Mouse (Mus musculus) limb, embryonic 14.5 days (tissue): Measurements from ENCODE around the gene Gm48552. TPM values are rescaled to one million over a fixed set of nuclear protein-coding genes. Genes with fewer than 3 reads are reported as not detected.

ENCODE experiments used
- ATAC-seq: fragments of 200-750 bp; cut with Nextera tagmentation; 2 replicates; pipeline ENCODE4 v1.8.0; 2017; ENCODE audit warnings: low read depth, moderate number of reproducible peaks, moderate TSS enrichment; ENCODE audit not compliant: low FRiP score
- DNase-seq: peaks from one replicate; pipeline ENCODE4 v3.0.0-alpha.2; 2015; ENCODE audit warnings: low spot score
- H3K27ac ChIP-seq: fragments of 300-500 bp; sonication (generic); replicated peaks from 2 replicates; pipeline ENCODE4 v1.5.1; 2014; ENCODE audit warnings: low read depth, mild to moderate bottlenecking, low read length, moderate library complexity, mixed read lengths
- H3K27me3 ChIP-seq: fragments of 300-500 bp; sonication (generic); 2 replicates; pipeline ENCODE4 v1.6.1; 2014; ENCODE audit warnings: low read length, mixed read lengths; ENCODE audit not compliant: control insufficient read depth, insufficient read depth
- H3K36me3 ChIP-seq: fragments of 300-500 bp; sonication (generic); 2 replicates; pipeline ENCODE4 v1.6.1; 2014; ENCODE audit warnings: mild to moderate bottlenecking, low read length, moderate library complexity, mixed read lengths; ENCODE audit not compliant: control insufficient read depth, insufficient read depth
- H3K4me1 ChIP-seq: fragments of 300-500 bp; sonication (generic); 2 replicates; pipeline ENCODE4 v1.6.1; 2014; ENCODE audit warnings: antibody characterized with exemption, low read length, mixed read lengths; ENCODE audit not compliant: control insufficient read depth, insufficient read depth
- H3K4me2 ChIP-seq: fragments of 300-500 bp; sonication (generic); replicated peaks from 2 replicates; pipeline ENCODE4 v1.6.1; 2014; ENCODE audit warnings: low read depth, mild to moderate bottlenecking, low read length, moderate library complexity; ENCODE audit not compliant: severe bottlenecking
- H3K4me3 ChIP-seq: fragments of 300-500 bp; sonication (generic); replicated peaks from 2 replicates; pipeline ENCODE4 v1.5.1; 2014; ENCODE audit warnings: low read length
- H3K9ac ChIP-seq: fragments of 300-500 bp; sonication (generic); 2 replicates; pipeline ENCODE4 v1.6.1; 2014; ENCODE audit warnings: mild to moderate bottlenecking, low read depth, low read length, moderate library complexity; ENCODE audit not compliant: severe bottlenecking
- H3K9me3 ChIP-seq: fragments of 300-500 bp; sonication (generic); 2 replicates; pipeline ENCODE4 v1.6.1; 2016; ENCODE audit warnings: low read length; ENCODE audit not compliant: control insufficient read depth
- POLR2A ChIP-seq: fragments of 200-500 bp; IDR thresholded peaks from 2 replicates; pipeline ENCODE4 v1.8.0; 2012; ENCODE audit warnings: inconsistent platforms, mild to moderate bottlenecking, moderate library complexity, borderline replicate concordance; ENCODE audit not compliant: insufficient read depth, insufficient read length; ENCODE audit errors: extremely low read depth
- WGBS: fragments of 180-500 bp; shearing (Covaris S2); extraction: QIAGEN DNeasy Blood & Tissue Kit; methylation state at CpG from one replicate; pipeline ENCODE4 v1.1.7; 2014; 5-methylcytosine and 5-hydroxymethylcytosine counted together
- polyA plus RNA-seq, 2 experiments: library from polyadenylated mRNA; depleted of rRNA in 1 of 2; stranded (reverse) in 1 of 2; unstranded in 1 of 2; fragments of >200 nt; fragmentation: Nextera tagmentation in 1 of 2; extraction: Ambion mirVana in 1 of 2; gene quantifications; 2 replicates each; pipeline versions ENCODE4 v1.2.1 to v1.2.3; 2012 to 2014

The Gm48552 gene
- polyA plus RNA-seq, 2 experiments, result 0.99 to 6.8 TPM

DNA sequence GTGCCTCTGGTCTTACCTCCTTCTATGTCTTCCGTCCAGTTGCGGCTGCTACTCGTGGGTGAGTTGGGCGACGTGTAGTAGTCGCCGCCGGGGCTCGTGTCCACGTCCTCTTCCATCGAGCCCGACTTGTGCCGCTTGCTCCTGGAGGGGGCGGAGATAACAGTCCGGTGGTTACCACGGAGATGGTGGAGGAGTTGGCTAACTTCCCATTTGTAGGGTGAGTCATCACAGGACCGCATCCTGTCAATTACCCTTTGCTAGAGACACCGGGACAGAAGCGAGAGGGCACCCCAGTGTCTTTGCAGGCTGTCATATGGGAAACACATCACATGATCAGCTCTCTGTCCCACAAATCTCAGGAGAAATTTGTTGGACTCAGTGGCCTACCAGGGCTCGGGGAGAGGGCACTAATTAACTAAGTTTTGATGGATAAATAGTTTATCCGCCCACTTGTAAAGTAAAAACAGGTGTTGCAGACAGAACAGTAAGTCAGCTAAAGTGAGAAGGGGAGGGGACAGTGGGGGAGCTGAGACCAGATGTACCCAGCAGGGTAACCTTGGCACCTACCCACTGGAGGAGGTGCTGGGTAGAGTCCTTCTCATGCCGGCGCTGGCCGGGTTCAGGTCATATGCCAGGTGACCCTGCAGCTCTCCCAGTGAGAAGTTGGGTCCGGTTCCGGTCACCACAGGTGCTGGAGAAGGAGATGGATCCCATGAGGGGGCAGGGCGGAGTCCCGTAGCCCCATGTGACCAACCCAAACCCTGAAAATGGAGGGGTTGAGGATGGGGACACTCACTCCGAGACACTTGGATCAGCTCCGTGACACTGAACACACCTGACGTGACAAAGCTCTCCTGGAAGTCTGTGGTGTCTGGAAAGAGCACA lies 19.0 kb downstream of the Gm48552 start:
- H3K4me2 ChIP-seq, result peak overlapping the region; percentile 25; the same call in 1 of the 2 replicates
- ATAC-seq, result 0 out of 2 replicates have a peak, but pooled peaks have one; percentile 21
- no peaks in the 10 kb centered on the region for H3K9me3 ChIP-seq
- peaks cover 56% of the 10 kb centered on the region for H3K4me1 ChIP-seq
- peak overlapping the region; percentile 12; the same call in 1 of the 2 replicates for H3K9ac ChIP-seq
- TF ChIP-seq POLR2A, result no peak
- peak; percentile 85 for DNase-seq
- no peak overlapping the region for H3K27ac ChIP-seq
- 20% methylated on average over 31 of the region's 31 CpGs for WGBS
- H3K36me3 ChIP-seq, result peaks cover 71% of the 10 kb centered on the region
- peak overlapping the region; percentile 17; the same call in 1 of the 2 replicates for H3K4me3 ChIP-seq
- no peaks in the 10 kb centered on the region for H3K27me3 ChIP-seq

DNA sequence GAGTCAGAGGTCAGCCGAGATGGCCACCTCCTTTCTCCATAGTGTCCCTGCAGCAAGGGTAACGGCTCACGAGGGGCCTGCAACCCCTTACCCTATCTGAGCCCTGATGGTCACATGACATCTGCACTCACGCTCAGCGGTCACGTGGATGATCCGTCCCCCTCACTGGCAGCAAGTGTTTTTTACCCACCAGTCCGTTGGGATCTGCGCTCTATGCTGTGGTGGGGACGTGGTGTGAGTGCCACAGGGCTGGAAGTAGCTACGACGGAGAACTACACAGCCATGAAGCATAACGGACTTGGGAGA lies 19.6 kb downstream of the Gm48552 start:
- H3K9me3 ChIP-seq, result no peaks in the 10 kb centered on the region
- ATAC-seq (no peak), DNase-seq (no peak)
- no peaks in the 10 kb centered on the region for H3K27me3 ChIP-seq
- peaks cover 70% of the 10 kb centered on the region for H3K36me3 ChIP-seq
- no peak overlapping the region for H3K27ac ChIP-seq
- WGBS, result 52% methylated on average over 13 of the region's 13 CpGs
- H3K4me3 ChIP-seq, result no peak overlapping the region
- H3K9ac ChIP-seq, result no peak overlapping the region
- no peak overlapping the region for H3K4me2 ChIP-seq
- H3K4me1 ChIP-seq, result peaks cover 55% of the 10 kb centered on the region
- TF ChIP-seq POLR2A, result no peak

DNA sequence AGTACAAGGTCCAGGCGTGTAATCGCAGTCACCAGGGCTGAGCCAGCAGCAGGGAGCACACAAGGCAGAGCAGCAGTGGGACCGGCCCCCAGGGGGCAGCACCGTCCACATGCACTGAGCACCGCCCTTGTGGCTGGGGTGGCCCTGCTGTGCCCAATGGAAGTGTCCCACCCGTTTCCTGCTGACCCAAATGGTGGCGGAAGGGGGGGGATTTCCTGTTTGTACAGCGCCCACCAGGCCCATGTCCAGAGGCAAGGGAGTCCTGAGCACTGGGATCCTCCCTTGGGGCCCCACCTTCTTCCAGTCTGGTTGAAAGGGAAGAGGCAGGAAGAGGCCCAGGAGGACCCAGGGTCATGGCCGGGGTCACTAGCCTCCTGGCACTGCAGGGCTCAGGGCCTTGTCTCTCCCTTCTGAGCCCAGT lies 20.1 kb downstream of the Gm48552 start:
- WGBS, result 11% methylated on average over 8 of the region's 9 CpGs
- Histone ChIP-seq H3K9me3 (no peaks in the 10 kb centered on the region), H3K4me3 (no peak overlapping the region), H3K36me3 (peaks cover 68% of the 10 kb centered on the region), H3K9ac (no peak overlapping the region), H3K4me1 (peaks cover 58% of the 10 kb centered on the region), H3K4me2 (no peak overlapping the region), H3K27me3 (no peaks in the 10 kb centered on the region), H3K27ac (no peak overlapping the region)
- TF ChIP-seq POLR2A, result no peak
- ATAC-seq (0 out of 2 replicates have a peak, but pooled peaks have one; percentile 13), DNase-seq (peak; percentile 65)

DNA sequence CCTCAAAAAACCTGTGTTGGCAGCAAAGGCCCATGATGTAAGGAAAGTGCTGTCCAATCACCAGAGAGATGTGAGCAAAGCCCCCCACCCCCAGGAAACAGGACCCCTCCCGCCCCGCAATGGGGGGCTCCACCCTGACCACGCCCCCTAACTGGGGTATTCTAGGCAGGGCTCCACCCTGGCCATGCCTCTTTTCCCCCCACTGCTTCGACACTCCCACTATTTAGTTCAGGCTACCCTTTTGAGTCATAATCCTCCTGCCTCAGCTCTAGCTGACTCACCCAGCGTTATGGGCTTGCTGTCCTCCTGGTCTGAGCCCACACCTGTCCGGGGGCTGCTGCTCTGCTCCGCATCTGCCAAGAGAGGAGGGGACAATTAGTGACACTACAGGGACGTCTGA lies 20.5 kb downstream of the Gm48552 start:
- no peak for TF ChIP-seq POLR2A
- Histone ChIP-seq H3K9me3 (no peaks in the 10 kb centered on the region), H3K36me3 (peaks cover 63% of the 10 kb centered on the region), H3K27ac (no peak overlapping the region), H3K9ac (no peak overlapping the region), H3K4me2 (no peak overlapping the region), H3K27me3 (no peaks in the 10 kb centered on the region), H3K4me1 (peaks cover 59% of the 10 kb centered on the region), H3K4me3 (no peak overlapping the region)
- DNase-seq (no peak), ATAC-seq (peak; percentile 4; the same call in 1 of the 2 replicates)
- 23% methylated on average over 8 of the region's 8 CpGs for WGBS

DNA sequence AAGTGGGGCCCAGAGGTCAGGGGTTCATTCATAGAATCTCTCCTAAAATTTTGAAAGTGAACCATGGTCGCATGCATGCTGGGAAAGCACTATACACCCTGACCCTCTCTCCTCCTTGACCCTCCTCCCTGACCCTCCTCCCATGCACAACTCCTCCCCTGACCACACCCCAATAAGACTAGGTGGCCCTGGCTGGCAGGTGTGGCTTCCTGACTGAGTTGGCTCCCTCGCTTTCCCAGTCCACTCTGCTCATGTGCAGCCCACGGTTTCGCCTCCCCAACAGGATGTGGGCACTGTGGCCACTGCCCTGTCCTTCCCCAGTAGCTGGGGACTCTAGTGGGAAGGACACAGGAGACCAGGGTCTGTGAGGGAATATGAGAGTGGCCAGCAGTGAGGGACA lies 21.5 kb downstream of the Gm48552 start:
- Histone ChIP-seq H3K4me3 (no peak overlapping the region), H3K36me3 (peaks cover 62% of the 10 kb centered on the region), H3K9me3 (no peaks in the 10 kb centered on the region), H3K4me1 (peaks cover 65% of the 10 kb centered on the region), H3K4me2 (no peak overlapping the region), H3K27ac (no peak overlapping the region; the same call in 1 of the 2 replicates), H3K27me3 (no peaks in the 10 kb centered on the region), H3K9ac (no peak overlapping the region)
- no peak for TF ChIP-seq POLR2A
- DNase-seq (no peak), ATAC-seq (no peak)
- 58% methylated on average over 4 of the region's 4 CpGs for WGBS
